Mouse (Mus musculus) subcutaneous adipose tissue, adult 2 months (tissue): Measurements from ENCODE around the gene Hcar1. TPM values are rescaled to one million over a fixed set of nuclear protein-coding genes. Genes with fewer than 3 reads are reported as not detected.

Experiments used
- polyA plus RNA-seq: library from polyadenylated mRNA; depleted of rRNA; stranded (reverse); fragments of >200 nt; gene quantifications from 2 replicates; pipeline ENCODE4 v1.2.3, GENCODE M21; 2012; ENCODE audit warnings: low replicate concordance; rRNA removed

Gene Hcar1
- 42.3 and 78.0 TPM in 2 replicates for polyA plus RNA-seq

GRCm38 (mm10) chr5:123879928-123880327, at the start of gene Hcar1:
Hcar1 (minus strand) TSS chr5:123880020.

GRCm38 (mm10) chr5:123927118-123927517, 47.3 kb upstream of the Hcar1 start, which contains the start of gene Gm43518:
Gm43518 (plus strand) TSS chr5:123927418.

GRCm38 (mm10) chr5:123906976-123907630, 27.3 kb upstream of the Hcar1 start, which contains the start of gene Denr:
Denr (plus strand) TSS chr5:123907175.

GRCm38 (mm10) chr5:123865365-123865764, 14.5 kb downstream of the Hcar1 start, which contains the start of gene Hcar2:
Hcar2 (minus strand) TSS chr5:123865499.

Other genes with a start within 250 kb of the Hcar1 start
- 28.4 and 29.9 TPM in 2 replicates for gene Clip1, start 195.4 kb downstream of the Hcar1 start, polyA plus RNA-seq
- 18.3 and 30.2 TPM in 2 replicates for gene Zcchc8, start 158.9 kb downstream of the Hcar1 start, polyA plus RNA-seq
- 12.9 and 15.1 TPM in 2 replicates for gene Rsrc2, start 130.6 kb downstream of the Hcar1 start, polyA plus RNA-seq
- gene Kntc1, start 130.3 kb downstream of the Hcar1 start, polyA plus RNA-seq: 0.85 and 4.2 TPM in 2 replicates
- 18.1 and 25.1 TPM in 2 replicates for gene Hcar2, start 14.5 kb downstream of the Hcar1 start, polyA plus RNA-seq
- 13.5 and 17.4 TPM in 2 replicates for gene Denr, start 27.2 kb upstream of the Hcar1 start, polyA plus RNA-seq
- gene Gm43518, start 47.4 kb upstream of the Hcar1 start, polyA plus RNA-seq: 1.4 TPM in 2 replicates
- 4.1 and 6.1 TPM in 2 replicates for gene Ccdc62, start 50.7 kb upstream of the Hcar1 start, polyA plus RNA-seq
- 8.6 and 11.8 TPM in 2 replicates for gene Hip1r, start 93.6 kb upstream of the Hcar1 start, polyA plus RNA-seq
- 12.1 and 29.0 TPM in 2 replicates for gene Vps37b, start 152.2 kb upstream of the Hcar1 start, polyA plus RNA-seq
- 8.1 and 16.8 TPM in 2 replicates for gene Abcb9, start 215.8 kb upstream of the Hcar1 start, polyA plus RNA-seq
- gene Ogfod2, start 232.3 kb upstream of the Hcar1 start, polyA plus RNA-seq: 43.3 and 53.1 TPM in 2 replicates
- gene Arl6ip4, start 236.1 kb upstream of the Hcar1 start, polyA plus RNA-seq: 30.4 and 31.1 TPM in 2 replicates